Mouse (Mus musculus): Measurements from ENCODE around the gene Mlst8.

- TF ChIP-seq POLR2A (IDR thresholded peaks at IDR 0.05; ENCODE audit: borderline replicate concordance, extremely low read depth, insufficient read depth, insufficient read length, poor library complexity, severe bottlenecking) = no peak
- TF ChIP-seq CTCF (IDR thresholded peaks at IDR 0.05; ENCODE audit: borderline replicate concordance, extremely low read depth, insufficient read depth, insufficient read length) = no peak
Measured at GRCm38 (mm10) chr17:24454218-24454755, 24.6 kb downstream of the Mlst8 start.

Data from brain, embryonic 14.5 days (tissue).